Mouse (Mus musculus) E14TG2a.4 (cell line): ENCODE measurements around the gene Slc39a11.

ENCODE experiments used
- CTCF ChIP-seq: conservative IDR thresholded peaks from 2 replicates; pipeline ENCODE4 v1.5.1; 2014; ENCODE audit warnings: low read length
- POU5F1 ChIP-seq: IDR thresholded peaks from 2 replicates; pipeline ENCODE4 v1.6.1; 2014; ENCODE audit warnings: low read length, borderline replicate concordance

DNA sequence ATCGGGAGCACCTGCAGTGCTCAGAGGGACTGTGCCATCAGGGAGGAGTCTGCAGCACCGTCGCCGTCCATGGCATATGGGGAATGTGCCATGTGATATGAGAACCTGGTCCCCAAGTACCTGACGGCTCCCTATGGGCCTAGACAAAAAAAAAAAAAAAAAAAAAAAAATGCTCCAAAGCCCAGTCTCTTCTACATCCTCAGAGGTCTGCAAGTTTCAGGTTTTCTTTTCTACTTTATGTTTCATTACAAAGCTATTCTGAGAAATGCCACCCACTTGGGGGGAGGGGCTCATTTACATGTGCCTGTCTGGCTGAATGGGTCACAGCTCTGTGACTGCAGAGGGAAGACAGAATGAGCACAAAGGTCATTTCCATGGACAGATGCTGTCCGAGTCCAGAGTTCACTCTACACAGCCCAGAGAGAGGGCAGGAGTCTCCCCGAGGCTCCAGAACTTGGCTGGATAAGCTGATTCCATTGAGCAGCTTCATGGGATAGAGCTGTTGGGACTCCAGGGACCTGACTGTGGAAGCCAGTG is 175.8 kb downstream of the Slc39a11 start:
- no peak for TF ChIP-seq CTCF
- no peak for TF ChIP-seq POU5F1
